Mouse (Mus musculus) CH12.LX (cell line): ENCODE measurements around the gene Rdh8. TPM values are rescaled to one million over a fixed set of nuclear protein-coding genes. Genes with fewer than 3 reads are reported as not detected.

Experiments
- DNase-seq: peaks from one replicate; pipeline ENCODE4 v3.0.0-alpha.2; 2013; ENCODE audit errors: extremely low read depth
- H3K27ac ChIP-seq: 2 replicates; pipeline ENCODE4 v1.5.1; 2012; ENCODE audit warnings: low read depth, mild to moderate bottlenecking, control low read depth, moderate library complexity; ENCODE audit not compliant: insufficient read depth
- H3K27me3 ChIP-seq: replicated peaks from 2 replicates; pipeline ENCODE3; 2012; ENCODE audit warnings: inconsistent platforms
- H3K36me3 ChIP-seq, 2 experiments: replicated peaks in 1 of 2; 2 replicates each; pipeline versions ENCODE3 to v1.6.1; 2012; ENCODE audit warnings: inconsistent platforms in 1 of 2, low read length in 1 of 2, mild to moderate bottlenecking in 1 of 2, mixed read lengths in 1 of 2, moderate library complexity in 1 of 2; ENCODE audit not compliant: control insufficient read depth in 1 of 2, insufficient read depth in 1 of 2
- H3K4me1 ChIP-seq, 2 experiments: 2 replicates each; pipeline ENCODE4 v1.6.1; 2012; ENCODE audit warnings: inconsistent platforms in 1 of 2, moderate library complexity in 1 of 2; ENCODE audit not compliant: insufficient read depth in 2 of 2, control insufficient read depth in 1 of 2
- H3K4me2 ChIP-seq: 2 replicates; pipeline ENCODE4 v1.6.1; 2012; ENCODE audit warnings: low read depth, mild to moderate bottlenecking, control low read depth; ENCODE audit not compliant: poor library complexity, insufficient read depth, severe bottlenecking
- H3K4me3 ChIP-seq, 3 experiments: fragments of 150-350 bp in 1 of 3; sonication (generic) in 1 of 3; replicated peaks in 1 of 3; 2 replicates each; pipeline versions ENCODE3 to v1.5.1; 2011 to 2012; ENCODE audit warnings: low read depth in 2 of 3, low read length in 2 of 3, mild to moderate bottlenecking in 2 of 3, moderate library complexity in 2 of 3, control low read depth in 1 of 3, improper control_type of control experiment in 1 of 3, inconsistent platforms in 1 of 3, mixed read lengths in 1 of 3; ENCODE audit not compliant: poor library complexity in 1 of 3
- H3K79me2 ChIP-seq: replicated peaks from 2 replicates; pipeline ENCODE4 v1.6.1; 2012; ENCODE audit warnings: mild to moderate bottlenecking, moderate library complexity; ENCODE audit not compliant: control insufficient read depth, poor library complexity, insufficient read depth, severe bottlenecking; ENCODE audit errors: extremely low read depth
- H3K9ac ChIP-seq: 2 replicates; pipeline ENCODE4 v1.6.1; 2012; ENCODE audit warnings: low read depth, mild to moderate bottlenecking, control low read depth, moderate library complexity; ENCODE audit not compliant: insufficient read depth
- H3K9me3 ChIP-seq: replicated peaks from 2 replicates; pipeline ENCODE3; 2012; ENCODE audit warnings: low read length, inconsistent platforms, mixed read lengths
- BHLHE40 ChIP-seq: IDR thresholded peaks from 2 replicates; pipeline ENCODE4 v1.6.1; 2011; ENCODE audit warnings: mild to moderate bottlenecking, low read depth, low read length, improper control_type of control experiment
- CHD1 ChIP-seq: IDR thresholded peaks from 2 replicates; pipeline ENCODE4 v1.6.1; 2012; ENCODE audit warnings: low read depth, low read length, improper control_type of control experiment, inconsistent platforms
- CTCF ChIP-seq, 2 experiments: IDR thresholded peaks in 1 of 2; conservative IDR thresholded peaks in 1 of 2; 2 replicates each; pipeline ENCODE4 v1.5.1; 2011 to 2012; ENCODE audit warnings: low read depth in 2 of 2, low read length in 2 of 2, improper control_type of control experiment in 1 of 2, inconsistent platforms in 1 of 2, mild to moderate bottlenecking in 1 of 2, moderate library complexity in 1 of 2
- E2F4 ChIP-seq: IDR thresholded peaks from 2 replicates; pipeline ENCODE4 v1.6.1; 2011; ENCODE audit warnings: low read depth, low read length, improper control_type of control experiment; ENCODE audit not compliant: insufficient replicate concordance
- ELF1 ChIP-seq: IDR thresholded peaks from 2 replicates; pipeline ENCODE4 v1.6.1; 2014; ENCODE audit warnings: low read depth, mild to moderate bottlenecking, inconsistent platforms, low read length, improper control_type of control experiment
- EP300 ChIP-seq: IDR thresholded peaks from 2 replicates; pipeline ENCODE4 v1.6.1; 2011; ENCODE audit warnings: low read length, improper control_type of control experiment
- GABPA ChIP-seq: IDR thresholded peaks from 2 replicates; pipeline ENCODE4 v1.6.1; 2012; ENCODE audit warnings: low read depth, low read length, improper control_type of control experiment, inconsistent platforms; ENCODE audit not compliant: insufficient replicate concordance
- JUN ChIP-seq: IDR thresholded peaks from 2 replicates; pipeline ENCODE4 v1.6.1; 2011; ENCODE audit warnings: low read depth, mild to moderate bottlenecking, low read length, improper control_type of control experiment, moderate library complexity; ENCODE audit not compliant: insufficient read depth
- KAT2A ChIP-seq: IDR thresholded peaks from 2 replicates; pipeline ENCODE4 v1.6.1; 2012; ENCODE audit warnings: low read length, improper control_type of control experiment, inconsistent platforms; ENCODE audit not compliant: insufficient replicate concordance
- MAX ChIP-seq: IDR thresholded peaks from 2 replicates; pipeline ENCODE4 v1.6.1; 2011; ENCODE audit warnings: low read length, improper control_type of control experiment
- MEF2A ChIP-seq: IDR thresholded peaks from 2 replicates; pipeline ENCODE4 v1.6.1; 2014; ENCODE audit warnings: low read depth, mild to moderate bottlenecking, inconsistent platforms, low read length, improper control_type of control experiment, borderline replicate concordance
- MXI1 ChIP-seq: IDR thresholded peaks from 2 replicates; pipeline ENCODE4 v1.6.1; 2011; ENCODE audit warnings: mild to moderate bottlenecking, low read depth, low read length, improper control_type of control experiment
- POLR2AphosphoS2 ChIP-seq: IDR thresholded peaks from 2 replicates; pipeline ENCODE4 v1.6.1; 2011; ENCODE audit warnings: low read depth, low read length, improper control_type of control experiment
- SMC3 ChIP-seq: IDR thresholded peaks from 2 replicates; pipeline ENCODE4 v1.6.1; 2011; ENCODE audit warnings: low read depth, low read length, improper control_type of control experiment
- TBP ChIP-seq: conservative IDR thresholded peaks from 2 replicates; pipeline ENCODE4 v1.6.1; 2011; ENCODE audit warnings: low read depth, low read length, improper control_type of control experiment
- TCF12 ChIP-seq: IDR thresholded peaks from 2 replicates; pipeline ENCODE4 v1.6.1; 2014; ENCODE audit warnings: low read depth, mild to moderate bottlenecking, inconsistent platforms, low read length, improper control_type of control experiment
- USF2 ChIP-seq: conservative IDR thresholded peaks from 2 replicates; pipeline ENCODE4 v1.6.1; 2011; ENCODE audit warnings: low read depth, low read length, improper control_type of control experiment
- ZKSCAN1 ChIP-seq: IDR thresholded peaks from 2 replicates; pipeline ENCODE4 v1.6.1; 2012; ENCODE audit warnings: low read depth, inconsistent platforms, low read length, improper control_type of control experiment, borderline replicate concordance
- dilution Hi-C: fragments of 300-500 bp; cut with MboI; formaldehyde crosslinking; loops from 2 replicates; pipeline ENCODE4 v1.14.3; 2020; ENCODE audit warnings: low sequenced_read_pairs; ENCODE audit not compliant: extremely low pct_unique_long_range_greater_than_20kb, extremely low pct_ligation_motif_present
- in situ Hi-C: fragments of 300-500 bp; cut with MboI; formaldehyde crosslinking; loops from 3 replicates; pipeline ENCODE4 v1.14.3; 2019; ENCODE audit warnings: low sequenced_read_pairs, low pct_ligation_motif_present, low pct_unique_long_range_greater_than_20kb, mixed read lengths
- polyA plus RNA-seq: library from polyadenylated mRNA; unstranded; fragments of >175 nt; gene quantifications from 2 replicates; pipeline ENCODE4 v1.2.1, GENCODE M21; 2012; ENCODE audit warnings: low read depth; ENCODE audit not compliant: insufficient read length
- total RNA-seq, 2 experiments: library from RNA; depleted of rRNA; stranded (reverse); fragments of 300-350 nt in 1 of 2; fragments of >200 nt in 1 of 2; gene quantifications; 2 replicates each; pipeline ENCODE4 v1.2.3; 2012 to 2014

Gene Rdh8
- total and polyA plus RNA-seq, 3 experiments, result not detected

DNA sequence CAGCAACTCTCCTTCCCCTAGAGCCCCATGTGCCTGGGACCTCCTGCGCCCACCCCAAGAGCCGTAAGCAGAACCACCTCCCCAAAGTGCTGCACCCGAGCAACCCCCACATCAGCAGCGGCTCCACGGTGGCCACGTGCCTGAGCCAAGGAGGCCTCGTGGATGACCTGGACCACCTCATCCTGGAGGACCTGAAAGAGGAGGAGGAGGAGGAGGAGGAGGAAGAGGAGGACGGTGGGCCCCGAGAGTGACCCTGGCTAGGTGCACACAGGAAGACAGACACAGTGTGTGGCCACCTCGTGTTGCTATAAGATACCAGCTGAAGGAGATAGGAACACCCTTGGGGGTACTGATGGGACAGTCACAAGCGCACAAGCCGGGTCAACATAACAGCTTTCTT is 55.2 kb downstream of the Rdh8 start:
- H3K79me2 ChIP-seq, result no peaks in the 10 kb centered on the region
- no peak overlapping the region for H3K27ac ChIP-seq
- peaks cover 43 to 47% of the 10 kb centered on the region in 2 experiments for H3K36me3 ChIP-seq
- H3K9me3 ChIP-seq, result no peaks in the 10 kb centered on the region
- DNase-seq, result no peak
- H3K9ac ChIP-seq, result no peak overlapping the region
- in situ Hi-C loops, result no loop called here
- no peak overlapping the region for H3K4me3 ChIP-seq
- dilution Hi-C loops, result no loop called here
- TF ChIP-seq MEF2A, result no peak
- TF ChIP-seq TCF12, result no peak
- no peak for TF ChIP-seq ELF1
- TF ChIP-seq MXI1, result no peak
- no peak for TF ChIP-seq USF2
- no peak for TF ChIP-seq KAT2A
- TF ChIP-seq CHD1, result no peak
- no peak for TF ChIP-seq JUN
- TF ChIP-seq E2F4, result no peak
- no peak for TF ChIP-seq BHLHE40
- TF ChIP-seq SMC3, result no peak
- no peak for TF ChIP-seq CTCF (conservative IDR thresholded peaks at IDR 0.05 in 1 of 2, IDR thresholded peaks at IDR 0.05 in 1 of 2; ENCODE audit: low read depth in 2 of 2, low read length in 2 of 2)
- no peak for TF ChIP-seq POLR2AphosphoS2
- no peak for TF ChIP-seq GABPA
- no peak overlapping the region for H3K4me2 ChIP-seq
- H3K27me3 ChIP-seq, result peaks cover 37% of the 10 kb centered on the region
- H3K4me1 ChIP-seq, result peaks cover 15 to 20% of the 10 kb centered on the region in 2 experiments

DNA sequence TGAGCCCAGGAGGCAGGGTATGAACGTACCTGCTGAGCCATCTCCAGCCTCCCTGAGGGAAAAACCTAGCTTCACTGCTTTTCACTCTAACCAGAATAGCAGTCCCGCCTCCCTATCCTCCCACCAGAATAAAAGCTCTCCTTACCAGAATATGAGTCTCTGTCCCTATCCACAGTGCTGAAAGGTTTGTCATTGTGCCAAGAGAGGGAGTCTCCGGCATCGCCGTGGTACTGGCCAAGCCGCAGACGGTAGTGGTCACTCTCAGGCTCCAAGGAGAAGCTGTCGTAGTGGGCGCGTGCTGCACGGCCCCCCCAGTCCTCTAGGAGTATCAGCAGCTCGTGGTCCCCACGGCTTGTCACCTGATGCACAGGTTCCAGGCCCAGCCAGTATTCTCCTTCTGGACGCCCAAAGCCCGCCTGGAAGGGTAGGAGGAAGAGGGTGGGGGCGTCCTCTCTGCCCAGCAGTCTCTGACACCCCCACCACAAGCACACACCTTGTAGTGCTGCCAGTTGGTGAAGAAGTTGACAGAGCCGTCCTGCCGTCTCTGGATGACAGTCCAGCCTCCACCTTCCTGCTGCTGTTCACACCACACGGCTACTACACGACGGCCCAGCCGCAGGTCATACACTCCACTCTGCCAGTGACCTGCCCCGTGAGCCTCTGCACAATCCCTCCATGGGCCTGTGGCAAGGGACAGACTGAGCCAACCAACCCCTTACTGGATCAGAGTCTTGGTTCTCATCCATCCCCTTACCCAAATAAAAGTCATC is 56.9 kb downstream of the Rdh8 start:
- in situ Hi-C loops (no loop called here), dilution Hi-C loops (no loop called here)
- Histone ChIP-seq H3K4me2 (no peak overlapping the region), H3K36me3 (peaks cover 43 to 46% of the 10 kb centered on the region in 2 experiments), H3K9me3 (no peaks in the 10 kb centered on the region), H3K27ac (no peak overlapping the region), H3K79me2 (no peaks in the 10 kb centered on the region), H3K4me3 (no peak overlapping the region), H3K27me3 (peaks cover 23% of the 10 kb centered on the region), H3K4me1 (peaks cover 22 to 23% of the 10 kb centered on the region in 2 experiments), H3K9ac (no peak overlapping the region)
- DNase-seq, result no peak
- TF ChIP-seq POLR2AphosphoS2 (no peak; the same call in 1 of the 2 replicates), TBP (no peak), ZKSCAN1 (no peak), MAX (no peak), EP300 (no peak), SMC3 (no peak), JUN (no peak)

Other genes starting within 250 kb of the Rdh8 start
- 2.8 and 3.4 TPM in 2 replicates for gene Zfp846, start 237.2 kb upstream of the Rdh8 start, total RNA-seq (2012; rRNA removed)
- gene Zfp846, start 237.2 kb upstream of the Rdh8 start, total RNA-seq (2014; rRNA removed), result 4.8 and 4.9 TPM in 2 replicates
- 3.4 and 4.8 TPM in 2 replicates for gene Zfp846, start 237.2 kb upstream of the Rdh8 start, polyA plus RNA-seq
- 264 and 291 TPM in 2 replicates for gene Ubl5, start 175.6 kb upstream of the Rdh8 start, total RNA-seq (2012; rRNA removed)
- 134 and 155 TPM in 2 replicates for gene Ubl5, start 175.6 kb upstream of the Rdh8 start, total RNA-seq (2014; rRNA removed)
- 264 and 328 TPM in 2 replicates for gene Ubl5, start 175.6 kb upstream of the Rdh8 start, polyA plus RNA-seq
- gene Fbxl12, start 173.7 kb upstream of the Rdh8 start, total RNA-seq (2012; rRNA removed), result 4.2 and 5.0 TPM in 2 replicates
- gene Fbxl12, start 173.7 kb upstream of the Rdh8 start, total RNA-seq (2014; rRNA removed), result 3.7 and 4.0 TPM in 2 replicates
- gene Fbxl12, start 173.7 kb upstream of the Rdh8 start, polyA plus RNA-seq, result 10.5 and 13.7 TPM in 2 replicates
- gene Pin1, start 166.4 kb upstream of the Rdh8 start, total RNA-seq (2012; rRNA removed), result 43.0 and 55.8 TPM in 2 replicates
- 48.6 and 51.4 TPM in 2 replicates for gene Pin1, start 166.4 kb upstream of the Rdh8 start, total RNA-seq (2014; rRNA removed)
- 37.0 and 38.3 TPM in 2 replicates for gene Pin1, start 166.4 kb upstream of the Rdh8 start, polyA plus RNA-seq
- gene Olfm2, start 72.2 kb upstream of the Rdh8 start, total RNA-seq (2012; rRNA removed), result 0.08 TPM in 1 of 2 replicates, not detected in the other
- gene Olfm2, start 72.2 kb upstream of the Rdh8 start, total RNA-seq (2014; rRNA removed), result not detected in 2 replicates
- gene Olfm2, start 72.2 kb upstream of the Rdh8 start, polyA plus RNA-seq, result 0.14 and 0.47 TPM in 2 replicates
- 0.08 and 0.25 TPM in 2 replicates for gene Col5a3, start 3.4 kb upstream of the Rdh8 start, total RNA-seq (2012; rRNA removed)
- not detected in 2 replicates for gene Col5a3, start 3.4 kb upstream of the Rdh8 start, total RNA-seq (2014; rRNA removed)
- gene Col5a3, start 3.4 kb upstream of the Rdh8 start, polyA plus RNA-seq, result 0.04 TPM in 1 of 2 replicates, not detected in the other
- gene A230050P20Rik, start 50.1 kb downstream of the Rdh8 start, total RNA-seq (2012; rRNA removed), result 18.8 and 25.2 TPM in 2 replicates
- gene A230050P20Rik, start 50.1 kb downstream of the Rdh8 start, total RNA-seq (2014; rRNA removed), result 3.3 and 3.7 TPM in 2 replicates
- gene A230050P20Rik, start 50.1 kb downstream of the Rdh8 start, polyA plus RNA-seq, result 11.0 and 11.2 TPM in 2 replicates
- 3.4 and 11.8 TPM in 2 replicates for gene Angptl6, start 61.2 kb downstream of the Rdh8 start, total RNA-seq (2012; rRNA removed)
- gene Angptl6, start 61.2 kb downstream of the Rdh8 start, total RNA-seq (2014; rRNA removed), result 1.4 and 2.0 TPM in 2 replicates
- gene Angptl6, start 61.2 kb downstream of the Rdh8 start, polyA plus RNA-seq, result 0.57 and 1.1 TPM in 2 replicates
- 346 and 359 TPM in 2 replicates for gene Ppan, start 69.7 kb downstream of the Rdh8 start, total RNA-seq (2012; rRNA removed)
- gene Ppan, start 69.7 kb downstream of the Rdh8 start, total RNA-seq (2014; rRNA removed), result 242 and 272 TPM in 2 replicates
- 359 and 389 TPM in 2 replicates for gene Ppan, start 69.7 kb downstream of the Rdh8 start, polyA plus RNA-seq
- gene Eif3g, start 80.1 kb downstream of the Rdh8 start, total RNA-seq (2012; rRNA removed), result 293 and 340 TPM in 2 replicates
- gene Eif3g, start 80.1 kb downstream of the Rdh8 start, total RNA-seq (2014; rRNA removed), result 205 and 211 TPM in 2 replicates
- 387 and 392 TPM in 2 replicates for gene Eif3g, start 80.1 kb downstream of the Rdh8 start, polyA plus RNA-seq
- gene Dnmt1, start 141.4 kb downstream of the Rdh8 start, total RNA-seq (2012; rRNA removed), result 121 and 130 TPM in 2 replicates
- 84.8 and 89.9 TPM in 2 replicates for gene Dnmt1, start 141.4 kb downstream of the Rdh8 start, total RNA-seq (2014; rRNA removed)
- 145 and 190 TPM in 2 replicates for gene Dnmt1, start 141.4 kb downstream of the Rdh8 start, polyA plus RNA-seq
- 1.6 and 2.0 TPM in 2 replicates for gene S1pr2, start 158.3 kb downstream of the Rdh8 start, total RNA-seq (2012; rRNA removed)
- 0.84 and 1.3 TPM in 2 replicates for gene S1pr2, start 158.3 kb downstream of the Rdh8 start, total RNA-seq (2014; rRNA removed)
- gene S1pr2, start 158.3 kb downstream of the Rdh8 start, polyA plus RNA-seq, result 1.4 and 3.2 TPM in 2 replicates
- 98.7 and 103 TPM in 2 replicates for gene Mrpl4, start 184.2 kb downstream of the Rdh8 start, total RNA-seq (2012; rRNA removed)
- 42.1 and 43.9 TPM in 2 replicates for gene Mrpl4, start 184.2 kb downstream of the Rdh8 start, total RNA-seq (2014; rRNA removed)
- 83.6 and 94.8 TPM in 2 replicates for gene Mrpl4, start 184.2 kb downstream of the Rdh8 start, polyA plus RNA-seq
- 128 and 202 TPM in 2 replicates for gene Icam1, start 197.5 kb downstream of the Rdh8 start, total RNA-seq (2012; rRNA removed)
- gene Icam1, start 197.5 kb downstream of the Rdh8 start, total RNA-seq (2014; rRNA removed), result 101 and 102 TPM in 2 replicates
- 64.2 and 70.6 TPM in 2 replicates for gene Icam1, start 197.5 kb downstream of the Rdh8 start, polyA plus RNA-seq
- gene Icam4, start 210.9 kb downstream of the Rdh8 start, total RNA-seq (2012; rRNA removed), result 2.9 and 3.1 TPM in 2 replicates
- 1.1 and 1.2 TPM in 2 replicates for gene Icam4, start 210.9 kb downstream of the Rdh8 start, total RNA-seq (2014; rRNA removed)
- 0.72 and 0.96 TPM in 2 replicates for gene Icam4, start 210.9 kb downstream of the Rdh8 start, polyA plus RNA-seq
- gene Icam5, start 213.6 kb downstream of the Rdh8 start, total RNA-seq (2012; rRNA removed), result 4.9 TPM in 2 replicates
- gene Icam5, start 213.6 kb downstream of the Rdh8 start, total RNA-seq (2014; rRNA removed), result 0.89 and 1.0 TPM in 2 replicates
- gene Icam5, start 213.6 kb downstream of the Rdh8 start, polyA plus RNA-seq, result 1.6 and 1.7 TPM in 2 replicates
- gene Zglp1, start 248.6 kb downstream of the Rdh8 start, total RNA-seq (2012; rRNA removed), result 1.1 TPM in 1 of 2 replicates, not detected in the other
- gene Zglp1, start 248.6 kb downstream of the Rdh8 start, total RNA-seq (2014; rRNA removed), result 1.3 TPM in 1 of 2 replicates, not detected in the other
- gene Zglp1, start 248.6 kb downstream of the Rdh8 start, polyA plus RNA-seq, result 0.87 and 0.98 TPM in 2 replicates